Comparison of ENCODE assay signal across 9 mouse cellular contexts in the genomic region with DNA sequence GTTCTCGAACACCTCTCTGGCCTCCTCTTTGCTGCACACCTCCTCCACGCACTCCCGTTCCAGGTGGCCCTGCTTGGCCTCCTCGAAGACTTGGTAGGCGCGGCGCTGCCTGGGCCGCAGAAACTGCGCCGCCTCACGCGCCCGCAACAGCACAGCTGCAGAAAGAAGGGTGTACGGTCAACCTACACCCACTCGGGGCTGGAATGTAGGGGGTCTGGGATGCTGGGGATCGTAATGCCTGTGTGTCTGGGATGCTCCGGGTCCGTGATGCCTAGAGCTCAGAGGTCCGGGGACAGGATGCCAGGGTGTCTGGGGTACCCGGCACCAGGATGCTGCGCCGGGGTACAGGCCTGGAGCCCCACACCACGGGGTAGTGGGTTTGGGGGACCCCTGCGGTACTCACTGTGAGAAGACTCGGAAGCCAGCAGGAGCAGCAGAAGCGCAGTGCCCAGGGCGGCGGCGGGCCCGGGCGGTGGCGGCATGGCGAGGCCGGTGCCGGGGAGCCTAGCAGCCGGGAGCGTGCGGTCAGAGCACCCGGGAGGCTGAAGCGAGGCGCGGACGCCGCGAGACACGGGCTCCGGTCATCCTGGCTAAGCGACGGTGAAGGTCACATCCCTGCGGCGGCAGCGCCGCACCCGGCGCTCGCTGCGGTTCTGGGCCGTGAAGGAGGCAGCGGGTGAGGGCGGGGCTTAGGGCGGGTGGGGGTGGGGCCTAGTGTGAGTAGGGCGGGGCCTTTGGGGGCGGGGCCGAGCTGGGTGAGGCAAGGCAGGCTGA. TPM values are rescaled to one million over a fixed set of nuclear protein-coding genes. Genes with fewer than 3 reads are reported as not detected.
DNase-seq lines count a peak whose midpoint lies in the region; ATAC-seq and TF ChIP-seq lines count a peak whose summit lies in the region.
"Had no signal": no experiment of that assay in that cellular context is flagged by ENCODE, and none has a peak within 500 bp of the region (broad histone marks: within the 10 kb centered on the region; RNA-seq: fewer than 3 reads in every experiment).

A gene (minus strand): TSS at position 633 of the 774 bp plus-strand sequence.

- H3K9me3 ChIP-seq in hindbrain, embryonic 14.5 days (ENCODE audit: control insufficient read depth, low read length) = no peaks in the 10 kb centered on the region

- intact Hi-C loops in left cerebral cortex, adult 2 months (cut with DNase I) = loop anchor here (2.0 kb wide), 1 partner anchor 49 kb away; no protein-coding TSS in a partner anchor

- H3K4me3 ChIP-seq in hindbrain, embryonic 14.5 days (replicated peaks; ENCODE audit: low read length) = peak within 1 kb of the TSS; percentile 70
- H3K4me3 ChIP-seq in left cerebral cortex, adult 2 months = peak within 1 kb of the TSS; percentile 82
- H3K4me3 ChIP-seq in macrophage (ENCODE audit: inconsistent target) = peak within 1 kb of the TSS; percentile 71

- peak within 1 kb of the TSS; percentile 83 for H3K4me2 ChIP-seq in hindbrain, embryonic 14.5 days (replicated peaks)

- TF ChIP-seq CTCF in left cerebral cortex, adult 2 months (IDR thresholded peaks at IDR 0.05) = no peak

- peaks cover 51% of the 10 kb centered on the region for H3K79me2 ChIP-seq in macrophage (ENCODE audit: inconsistent target)

- H3K27me3 ChIP-seq in hindbrain, embryonic 14.5 days (ENCODE audit: control insufficient read depth, insufficient read depth, low read length) = peaks cover 18% of the 10 kb centered on the region

- DNase-seq in CD4-positive, CD25-positive, alpha-beta regulatory T cell, adult 2 months (ENCODE audit: low read depth, low spot score) = peak; percentile 37
- DNase-seq in cerebellum, postnatal 4 days (ENCODE audit: low spot score in 2 of 2) = peak; percentile 44 to 68
- peak; percentile 33 to 58 for DNase-seq in gastrocnemius, adult 8-10 months (ENCODE audit: low spot score in 2 of 2)
- DNase-seq in hindbrain, embryonic 14.5 days (ENCODE audit: low spot score) = peak; percentile 56
- peak; percentile 59 to 71 for DNase-seq in left cerebral cortex, adult 2 months (ENCODE audit: extremely low spot score in 1 of 2, low spot score in 2 of 2)
- peak; percentile 68 for DNase-seq in right cerebral cortex, adult 18-20 months

- peak within 1 kb of the TSS; percentile 83 for H3K9ac ChIP-seq in hindbrain, embryonic 14.5 days

- H3K36me3 ChIP-seq in hindbrain, embryonic 14.5 days (replicated peaks; ENCODE audit: control insufficient read depth, insufficient read depth) = no peaks in the 10 kb centered on the region
- peaks cover 17% of the 10 kb centered on the region for H3K36me3 ChIP-seq in macrophage (ENCODE audit: inconsistent target)

- no peak for ATAC-seq in CD4-positive, CD25-positive, alpha-beta regulatory T cell, adult 4 months
- ATAC-seq in hindbrain, embryonic 14.5 days (ENCODE audit: low FRiP score) = peak; percentile 80

- H3K27ac ChIP-seq in hindbrain, embryonic 14.5 days = peak within 1 kb of the TSS; percentile 51; the same call in 1 of the 2 replicates
- peak within 1 kb of the TSS; percentile 92 for H3K27ac ChIP-seq in left cerebral cortex, adult 2 months
- H3K27ac ChIP-seq in macrophage = peak within 1 kb of the TSS; percentile 91

- WGBS in hindbrain, embryonic 14.5 days = under 1% methylated on average over 51 of the region's 64 CpGs
- WGBS in macrophage (ENCODE audit: missing documents) = 4% methylated on average over 59 of the region's 64 CpGs

- H3K4me1 ChIP-seq in hindbrain, embryonic 14.5 days (replicated peaks; ENCODE audit: control insufficient read depth, insufficient read depth, low read length) = peaks cover 11% of the 10 kb centered on the region; the same call in 1 of the 2 replicates

RNA-seq across cellular contexts. Expression of the gene that starts here (rescaled TPM):
- polyA plus RNA-seq in CD4-positive, CD25-positive, alpha-beta regulatory T cell, adult 4 months (2017; shearing (Covaris generic)) = not detected
- 100 to 1,000 TPM in 1 of 4 experiments, 10 to 100 TPM in 3; 62.5 to 101 (median 75.1) TPM for total RNA-seq in gastrocnemius, adult 8-10 months (2022)
- 34.7 and 36.2 TPM in 2 replicates for polyA plus RNA-seq in hindbrain, embryonic 14.5 days (2014; fragmentation: Nextera tagmentation; extraction: Ambion mirVana)
- 10 to 100 TPM; 96.8 to 98.7 TPM for total RNA-seq in left cerebral cortex, adult 2 months (2021)
- 100 to 1,000 TPM in 15 of 26 experiments, 10 to 100 TPM in 11; 21.7 to 469 (median 121) TPM for total RNA-seq in macrophage (2018; cell fraction: chromatin; rRNA removed)
- total RNA-seq in macrophage (2018; cell fraction: cytosol; rRNA removed) = 100 to 1,000 TPM; 150 to 988 (median 446) TPM
- 100 to 1,000 TPM; 112 to 839 (median 227) TPM for total RNA-seq in macrophage (2018; cell fraction: nucleus; rRNA removed)
- 596 to 877 TPM (median 653 TPM) in 3 replicates for polyA plus RNA-seq in macrophage (2018)
- total RNA-seq: neutrophil, adult 5-6 weeks had no signal

Comparison
In these comparisons a context has a peak if more than half of its experiments do, and no peak if none do; other contexts are left out.
1. RNA of the gene that starts here (polyA plus RNA-seq): 596 to 877 TPM in macrophage and 34.7 to 36.2 TPM in hindbrain, embryonic 14.5 days; not detected in CD4-positive, CD25-positive, alpha-beta regulatory T cell, adult 4 months; every median in the first group is over 10 times any median in the second.
2. RNA of the gene that starts here (polyA plus RNA-seq): 596 to 877 TPM in macrophage; 34.7 to 36.2 TPM in hindbrain, embryonic 14.5 days; every median in the first group is over 10 times any median in the second.
3. Peak in every context shown above with its lines, with median percentiles within 50 percentile points of each other: DNase-seq, H3K27ac ChIP-seq and H3K4me3 ChIP-seq.